Mouse (Mus musculus) E14TG2a.4 (cell line): ENCODE measurements around the gene Dlx3.

Experiments
- CTCF ChIP-seq: conservative IDR thresholded peaks from 2 replicates; pipeline ENCODE4 v1.5.1; 2014; ENCODE audit warnings: low read length
- NANOG ChIP-seq: IDR thresholded peaks from 2 replicates; pipeline ENCODE4 v1.6.1; 2014; ENCODE audit warnings: borderline replicate concordance, low read length, mixed read lengths

GRCm38 (mm10) chr11:95128359-95128758 lies 8.4 kb downstream of the Dlx3 start:
- no peak for TF ChIP-seq CTCF
- TF ChIP-seq NANOG: no peak
